Mouse (Mus musculus) liver, adult 2 months (tissue): Measurements from ENCODE around the gene Fgd6.

Source experiments
- CTCF ChIP-seq: fragments of 200-500 bp; IDR thresholded peaks from 2 replicates; pipeline ENCODE4 v1.5.1; 2011; ENCODE audit warnings: low read depth, low read length, control low read depth
- POLR2A ChIP-seq: fragments of 200-500 bp; IDR thresholded peaks from 2 replicates; pipeline ENCODE4 v1.6.1; 2011; ENCODE audit warnings: low read length, control low read depth; ENCODE audit not compliant: insufficient read depth; ENCODE audit errors: extremely low read depth

DNA sequence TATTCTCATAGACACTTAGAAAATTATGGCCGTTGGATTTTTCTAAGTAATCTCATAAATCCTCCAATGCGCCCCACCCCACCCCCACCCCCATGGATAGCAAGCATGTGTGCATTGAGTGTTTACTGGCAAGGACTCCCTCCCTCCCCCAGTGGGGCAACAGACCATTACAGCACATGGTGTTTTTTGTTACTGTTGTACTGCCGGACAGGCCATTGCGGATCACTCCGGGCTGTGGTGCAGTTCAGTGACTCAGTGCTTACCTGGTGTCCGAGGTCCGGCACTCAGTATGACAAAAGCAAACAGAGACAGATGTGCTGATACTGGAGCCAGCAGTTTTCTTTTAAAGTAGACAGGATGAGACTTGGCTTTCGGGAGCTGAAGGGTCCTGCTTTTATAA, 13.3 kb downstream of the Fgd6 start:
- no peak for TF ChIP-seq CTCF
- no peak for TF ChIP-seq POLR2A
